ENCODE assay signal across 21 mouse cellular contexts in the genomic region with DNA sequence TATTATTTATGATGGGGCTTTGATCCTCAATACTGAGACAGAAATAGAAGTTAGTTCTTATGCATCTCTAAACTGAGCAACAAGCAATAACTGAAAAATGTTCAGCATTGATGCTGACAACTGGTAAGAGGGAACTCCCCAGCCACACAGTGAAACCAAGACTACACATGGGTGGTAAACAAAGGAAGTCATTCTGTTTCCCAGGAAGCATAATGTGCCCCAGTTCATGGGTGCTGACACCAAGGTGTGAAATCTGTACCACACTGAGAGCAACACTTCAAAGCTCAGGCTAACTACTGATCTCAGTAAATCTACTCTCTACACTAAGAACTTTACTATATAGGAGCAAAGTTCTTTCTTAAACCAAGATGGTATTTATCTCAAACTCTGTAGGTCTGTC.
DNase-seq lines count a peak whose midpoint lies in the region; ATAC-seq lines count a peak whose summit lies in the region.
"Had no signal": no experiment of that assay in that cellular context is flagged by ENCODE, and none has a peak within 500 bp of the region (broad histone marks: within the 10 kb centered on the region; RNA-seq: fewer than 3 reads in every experiment).

No protein-coding gene starts in this region.

- H3K4me3 ChIP-seq in midbrain, embryonic 13.5 days (replicated peaks), result no peak overlapping the region
- H3K4me3 ChIP-seq: embryonic facial prominence, embryonic 13.5 days; forebrain, embryonic 13.5 days; heart, embryonic 12.5 days; hindbrain, embryonic 15.5 days had no signal

- H3K9me3 ChIP-seq in midbrain, embryonic 13.5 days, result no peaks in the 10 kb centered on the region
- H3K9me3 ChIP-seq: embryonic facial prominence, embryonic 13.5 days; forebrain, embryonic 13.5 days; G1E; heart, embryonic 12.5 days; hindbrain, embryonic 15.5 days had no signal

- H3K27me3 ChIP-seq in splenic B cell, adult 2 months (ENCODE audit: control insufficient read depth, insufficient read depth, low read length, poor library complexity, severe bottlenecking), result no peaks in the 10 kb centered on the region
- no peaks in the 10 kb centered on the region for H3K27me3 ChIP-seq in midbrain, embryonic 13.5 days
- H3K27me3 ChIP-seq: embryonic facial prominence, embryonic 13.5 days; forebrain, embryonic 13.5 days; heart, embryonic 12.5 days; hindbrain, embryonic 15.5 days had no signal

- peak; percentile 33; the same call in 1 of the 2 replicates for ATAC-seq in granulocyte monocyte progenitor cell, adult 5-6 weeks (replicated peaks; ENCODE audit: poor library complexity, severe bottlenecking)
- ATAC-seq in megakaryocyte progenitor cell, adult 5-6 weeks (replicated peaks; ENCODE audit: poor library complexity), result peak; percentile 46; the same call in 1 of the 2 replicates
- ATAC-seq in midbrain, embryonic 13.5 days, result no peak
- ATAC-seq: forebrain, embryonic 13.5 days; forebrain, postnatal 0 days had no signal

- peak; percentile 3 to 13 for DNase-seq in spleen, postnatal 36 days (ENCODE audit: low spot score in 2 of 2)
- no peak for DNase-seq in spleen, postnatal 14 days (ENCODE audit: low spot score in 2 of 2)
- DNase-seq in splenic B cell, adult 2 months (ENCODE audit: low read depth, low spot score), result peak; percentile 41
- DNase-seq in ovary, adult 18-20 months (ENCODE audit: low spot score), result no peak
- DNase-seq in adrenal gland, adult 18-20 months (ENCODE audit: low spot score in 2 of 2), result no peak
- DNase-seq: adrenal gland, postnatal 14 days; B cell, adult 2 months; cerebellum, adult 11-12 months; cerebellum, adult 9-10 months; cerebellum, postnatal 25 days; forebrain, postnatal 0 days; gastrocnemius, postnatal 14 days; heart, postnatal 36 days had no signal

- no peaks in the 10 kb centered on the region for H3K4me1 ChIP-seq in midbrain, embryonic 13.5 days (replicated peaks)
- H3K4me1 ChIP-seq: embryonic facial prominence, embryonic 13.5 days; forebrain, embryonic 13.5 days; heart, embryonic 12.5 days; hindbrain, embryonic 15.5 days had no signal

- H3K36me3 ChIP-seq in splenic B cell, adult 2 months (ENCODE audit: control insufficient read depth, insufficient read depth, low read length, poor library complexity, severe bottlenecking), result no peaks in the 10 kb centered on the region
- no peaks in the 10 kb centered on the region for H3K36me3 ChIP-seq in midbrain, embryonic 13.5 days
- H3K36me3 ChIP-seq: embryonic facial prominence, embryonic 13.5 days; G1E; heart, embryonic 12.5 days; hindbrain, embryonic 15.5 days had no signal

- H3K9ac ChIP-seq in midbrain, embryonic 13.5 days (replicated peaks), result no peak overlapping the region
- H3K9ac ChIP-seq: embryonic facial prominence, embryonic 13.5 days; forebrain, embryonic 13.5 days; forebrain, postnatal 0 days; heart, embryonic 12.5 days; hindbrain, embryonic 15.5 days had no signal

- no peak overlapping the region for H3K4me2 ChIP-seq in midbrain, embryonic 13.5 days (replicated peaks)
- H3K4me2 ChIP-seq: embryonic facial prominence, embryonic 13.5 days; forebrain, embryonic 13.5 days; heart, embryonic 12.5 days; hindbrain, embryonic 15.5 days had no signal

- no peak overlapping the region for H3K27ac ChIP-seq in midbrain, embryonic 13.5 days
- H3K27ac ChIP-seq: embryonic facial prominence, embryonic 13.5 days; forebrain, embryonic 13.5 days; hindbrain, embryonic 15.5 days had no signal

Comparison
In these comparisons a context has a peak if more than half of its experiments do, and no peak if none do; other contexts are left out.
1. DNase-seq: peak in spleen, postnatal 36 days (2 of 2) and splenic B cell, adult 2 months (single experiment); none in spleen, postnatal 14 days (0 of 2), ovary, adult 18-20 months (single experiment) and adrenal gland, adult 18-20 months (0 of 2).